In genomic region chr7:40825141-40825742, GRCm38 (mm10) we compare ENCODE assay signal across 12 mouse cellular contexts.
DNase-seq lines count a peak whose midpoint lies in the region; ATAC-seq lines count a peak whose summit lies in the region.
"Had no signal": no experiment of that assay in that cellular context is flagged by ENCODE, and none has a peak within 500 bp of the region (broad histone marks: within the 10 kb centered on the region; RNA-seq: fewer than 3 reads in every experiment).

No protein-coding gene starts in this region.

- DNase-seq in hindbrain, embryonic 10.5 days (ENCODE audit: low spot score): no peak
- DNase-seq in frontal cortex, adult 2 months (ENCODE audit: extremely low spot score in 1 of 2, low spot score in 1 of 2): peak; percentile 64 to 67
- peak; percentile 27 to 36 for DNase-seq in layer of hippocampus, postnatal 25 days (ENCODE audit: extremely low spot score in 1 of 2, low spot score in 1 of 2)
- DNase-seq in right cerebral cortex, postnatal 10 days (ENCODE audit: low spot score in 2 of 2): peak; percentile 70 to 86
- no peak for DNase-seq in gastrocnemius, postnatal 25 days
- no peak for DNase-seq in thymus, postnatal 0 days (ENCODE audit: low spot score)
- no peak for DNase-seq in gastrocnemius, postnatal 10 days
- DNase-seq: gastrocnemius, postnatal 36 days; heart, postnatal 36 days; kidney, postnatal 10 days had no signal

- no peak overlapping the region for H3K4me2 ChIP-seq in hindbrain, embryonic 13.5 days

- 77% methylated on average over 7 of the region's 7 CpGs for WGBS in hindbrain, embryonic 13.5 days
- WGBS in hindbrain, embryonic 10.5 days: 90% methylated on average over 7 of the region's 7 CpGs

- no peak overlapping the region for H3K4me3 ChIP-seq in hindbrain, embryonic 13.5 days
- H3K4me3 ChIP-seq in hindbrain, embryonic 10.5 days: no peak overlapping the region

- H3K36me3 ChIP-seq in hindbrain, embryonic 13.5 days: no peaks in the 10 kb centered on the region
- H3K36me3 ChIP-seq in hindbrain, embryonic 10.5 days: no peaks in the 10 kb centered on the region

- H3K4me1 ChIP-seq in hindbrain, embryonic 13.5 days (replicated peaks): no peaks in the 10 kb centered on the region
- no peaks in the 10 kb centered on the region for H3K4me1 ChIP-seq in hindbrain, embryonic 10.5 days (replicated peaks)

- no peaks in the 10 kb centered on the region for H3K27me3 ChIP-seq in hindbrain, embryonic 13.5 days
- H3K27me3 ChIP-seq in hindbrain, embryonic 10.5 days (ENCODE audit: insufficient read depth, poor library complexity, severe bottlenecking): no peaks in the 10 kb centered on the region
- H3K27me3 ChIP-seq: Patski had no signal

- H3K27ac ChIP-seq in hindbrain, embryonic 13.5 days: no peak overlapping the region
- H3K27ac ChIP-seq in hindbrain, embryonic 10.5 days: no peak overlapping the region

- no peak overlapping the region for H3K9ac ChIP-seq in hindbrain, embryonic 13.5 days

- H3K9me3 ChIP-seq in hindbrain, embryonic 13.5 days: no peaks in the 10 kb centered on the region
- no peaks in the 10 kb centered on the region for H3K9me3 ChIP-seq in hindbrain, embryonic 10.5 days

- 0 out of 2 replicates have a peak, but pooled peaks have one; percentile 50 for ATAC-seq in hindbrain, embryonic 13.5 days (ENCODE audit: low FRiP score)
- ATAC-seq: Patski had no signal

Comparison
In these comparisons a context has a peak if more than half of its experiments do, and no peak if none do; other contexts are left out.
1. DNase-seq: peak in frontal cortex, adult 2 months (2 of 2), layer of hippocampus, postnatal 25 days (2 of 2) and right cerebral cortex, postnatal 10 days (2 of 2); none in hindbrain, embryonic 10.5 days (single experiment), gastrocnemius, postnatal 25 days (single experiment), thymus, postnatal 0 days (single experiment) and gastrocnemius, postnatal 10 days (single experiment).